Mouse (Mus musculus) layer of hippocampus, adult 11-12 months (tissue): ENCODE results near the gene Ssbp4.

ENCODE experiments used
- DNase-seq: peaks from one replicate; pipeline ENCODE4 v3.0.0; 2022; ENCODE audit warnings: low spot score

Ssbp4 gene

DNA sequence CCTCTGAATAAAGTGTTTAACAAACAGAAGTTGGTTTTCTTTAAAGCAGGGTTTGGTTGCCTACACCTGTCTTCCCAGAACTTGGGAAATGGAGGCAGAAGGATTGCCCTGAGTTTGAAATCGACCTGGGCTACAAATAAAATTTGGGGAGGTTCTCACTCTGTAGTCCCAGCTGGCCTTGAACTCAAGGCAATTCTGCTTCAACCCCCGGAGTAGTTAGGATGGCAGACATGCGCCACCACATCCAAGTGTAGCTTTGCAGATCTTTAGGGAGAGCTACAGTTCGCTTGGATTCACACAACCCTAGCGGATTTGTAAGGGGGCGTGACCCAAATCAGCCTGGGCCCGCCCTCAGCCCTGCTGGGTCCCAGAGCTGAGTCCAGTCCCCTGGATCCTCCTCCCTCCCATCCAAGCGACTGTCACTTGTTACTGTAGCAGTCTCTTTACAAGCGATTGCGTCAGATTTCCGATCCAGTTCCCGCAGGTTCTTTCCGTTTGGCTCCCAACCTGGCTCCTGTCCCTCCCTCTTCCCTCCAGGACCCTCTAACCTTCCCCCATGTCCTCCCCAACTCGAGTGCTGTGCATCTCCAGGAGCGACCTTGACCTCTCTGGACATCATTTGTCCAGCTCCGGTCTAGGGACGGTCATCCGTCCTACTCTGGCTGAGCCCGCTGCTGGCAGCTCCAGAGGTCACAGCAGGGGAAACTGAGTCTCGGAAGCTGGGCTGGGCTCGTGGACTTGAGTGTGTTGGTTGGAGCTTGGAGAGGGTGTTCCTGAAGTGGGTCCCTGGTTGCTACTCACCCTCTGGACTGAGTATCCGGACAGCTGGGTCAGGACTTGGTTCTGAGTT is 22.1 kb upstream of the Ssbp4 start:
- no peak for DNase-seq

DNA sequence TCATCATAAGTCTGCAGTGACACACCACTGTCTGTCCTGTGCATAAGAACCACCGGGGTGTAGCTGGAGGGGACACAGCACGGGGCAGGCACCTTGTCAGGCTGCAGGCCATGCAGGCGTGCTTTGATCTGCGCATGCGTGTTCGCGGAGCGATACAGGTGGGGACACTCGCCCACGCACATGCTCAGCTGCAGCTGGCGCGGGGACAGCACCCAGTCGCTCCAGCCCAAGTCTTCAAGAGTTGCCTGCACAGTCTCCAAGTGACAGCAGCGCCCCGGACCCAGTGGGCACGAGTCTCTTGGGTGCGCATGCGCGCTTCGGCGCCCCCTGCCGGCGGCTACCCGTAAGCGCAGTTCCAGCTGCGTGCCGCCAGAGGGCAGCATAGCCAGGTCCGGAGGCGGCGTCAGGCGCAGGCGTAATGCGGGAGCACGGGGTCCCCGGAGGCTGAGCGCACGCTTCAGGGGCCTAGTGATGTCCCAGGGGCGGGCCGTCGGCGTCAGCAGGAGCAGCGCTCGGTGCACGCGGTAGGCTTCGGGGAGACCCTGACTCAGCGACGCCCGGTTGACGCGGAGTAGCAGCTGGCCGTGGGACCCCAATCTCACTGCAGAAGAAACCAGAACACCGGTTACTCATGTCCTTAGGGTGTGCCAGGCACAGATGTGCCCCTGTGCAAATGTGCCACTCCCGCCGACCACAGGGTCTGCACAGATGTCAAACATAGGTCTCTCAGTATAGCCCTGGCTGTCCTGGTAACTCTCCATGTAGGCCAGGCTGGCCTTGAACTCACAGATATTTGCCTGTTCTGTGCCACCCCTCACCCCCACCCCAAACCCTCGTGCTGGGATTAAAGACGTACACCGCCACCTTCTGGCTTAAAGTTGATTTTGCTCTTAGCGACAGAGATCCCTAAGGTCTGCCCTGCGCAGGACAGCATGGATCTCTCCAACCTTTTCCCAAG is 21.2 kb upstream of the Ssbp4 start:
- DNase-seq: peak; percentile 93

DNA sequence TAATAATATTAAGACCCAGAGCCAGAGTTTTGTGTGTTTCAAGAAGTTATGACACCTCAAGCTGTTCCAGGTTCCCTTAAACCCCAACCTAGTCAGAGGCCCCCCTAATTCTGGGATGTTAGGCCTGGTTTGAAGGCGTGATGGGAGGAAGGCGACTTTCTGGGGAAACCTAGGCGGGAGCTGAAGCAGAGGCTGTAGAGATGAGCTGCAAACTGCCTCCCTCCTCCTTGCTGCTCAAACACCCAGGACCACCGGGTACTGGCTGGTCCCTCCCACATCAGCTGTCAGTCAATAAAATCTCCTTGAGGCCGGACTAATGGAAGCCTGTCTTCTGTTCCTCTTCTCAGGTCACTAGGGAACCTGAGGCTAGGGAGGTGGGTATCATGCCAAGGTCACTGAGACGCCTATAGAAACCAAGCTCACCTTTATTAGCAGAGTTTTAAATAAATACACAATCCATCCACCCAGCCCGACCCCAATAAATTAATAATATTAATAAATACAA is 20.4 kb upstream of the Ssbp4 start:
- DNase-seq: no peak

GRCm38 (mm10) chr8:70627041-70627440 is 18.4 kb upstream of the Ssbp4 start:
- DNase-seq: no peak

DNA sequence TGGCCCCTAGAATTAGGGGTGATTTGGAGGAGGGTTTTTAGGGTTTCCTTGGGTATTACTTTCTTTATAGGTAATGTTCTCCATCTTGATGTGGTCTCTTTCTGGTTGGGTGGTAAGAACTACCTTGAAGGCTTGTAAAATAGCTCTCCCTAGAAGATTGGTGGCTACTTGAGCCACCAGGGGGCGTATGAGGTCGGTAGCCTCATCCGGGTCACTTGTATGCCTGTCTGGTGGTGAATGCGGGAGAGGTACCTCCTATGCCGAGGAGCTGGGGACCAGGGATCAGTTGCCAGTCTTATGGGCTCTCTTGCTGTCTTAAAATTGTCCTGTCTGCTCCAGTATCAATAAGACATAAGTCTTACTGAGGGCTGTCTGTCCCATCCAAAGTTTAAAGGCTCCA is 16.4 kb upstream of the Ssbp4 start:
- no peak for DNase-seq

GRCm38 (mm10) chr8:70622220-70622619 is 13.5 kb upstream of the Ssbp4 start:
- no peak for DNase-seq

GRCm38 (mm10) chr8:70618888-70619334 is 10.2 kb upstream of the Ssbp4 start:
- DNase-seq: peak; percentile 63

- no peak for DNase-seq
These were observed 9.3 kb upstream of the Ssbp4 start for GRCm38 (mm10) chr8:70617985-70618384.

DNA sequence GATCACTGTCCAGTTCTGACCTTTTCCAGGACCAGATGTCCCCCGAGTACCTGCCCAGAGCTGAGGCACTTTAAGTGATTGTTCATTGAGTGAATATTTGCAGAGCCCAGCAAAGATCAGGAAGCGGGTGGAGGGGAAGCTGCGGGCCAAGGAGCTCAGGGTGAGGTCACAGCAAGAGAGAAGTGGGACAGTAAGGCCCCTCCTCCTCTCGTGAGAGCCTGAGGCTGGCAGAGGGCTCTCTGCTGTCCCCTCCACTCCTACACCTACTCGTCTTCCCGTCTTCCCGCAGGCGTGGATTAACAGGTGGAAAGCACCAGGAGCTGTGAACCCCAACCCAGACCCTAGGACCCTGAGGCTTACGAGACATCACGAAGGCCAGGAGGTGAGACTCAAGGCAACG is 8.0 kb upstream of the Ssbp4 start:
- DNase-seq: no peak

GRCm38 (mm10) chr8:70615894-70616293 is 7.2 kb upstream of the Ssbp4 start, which contains the start of gene Lrrc25:
Lrrc25 (plus strand) TSS chr8:70616155.
- no peak for DNase-seq

GRCm38 (mm10) chr8:70615281-70615680 is 6.6 kb upstream of the Ssbp4 start:
- DNase-seq: no peak

DNA sequence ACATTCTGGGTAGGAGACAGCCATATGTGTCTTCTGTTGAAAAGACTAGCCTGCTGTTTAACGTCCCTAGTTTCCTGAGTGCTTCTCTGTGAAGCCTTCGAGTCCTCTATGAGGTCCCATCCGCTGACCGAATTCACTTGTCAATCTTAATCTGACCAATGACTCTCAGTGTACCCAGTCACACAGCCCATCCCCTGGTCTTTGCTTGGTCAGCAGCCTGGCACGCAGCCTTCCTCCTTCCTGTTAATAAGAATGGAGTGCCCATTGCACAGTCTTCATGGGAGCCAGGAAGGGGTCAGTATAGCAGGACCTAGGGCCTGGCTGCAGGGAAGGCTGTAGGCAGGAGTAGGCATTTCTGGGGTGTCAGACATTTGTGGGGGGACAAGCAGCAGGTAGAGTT is 5.8 kb upstream of the Ssbp4 start:
- DNase-seq: no peak

DNA sequence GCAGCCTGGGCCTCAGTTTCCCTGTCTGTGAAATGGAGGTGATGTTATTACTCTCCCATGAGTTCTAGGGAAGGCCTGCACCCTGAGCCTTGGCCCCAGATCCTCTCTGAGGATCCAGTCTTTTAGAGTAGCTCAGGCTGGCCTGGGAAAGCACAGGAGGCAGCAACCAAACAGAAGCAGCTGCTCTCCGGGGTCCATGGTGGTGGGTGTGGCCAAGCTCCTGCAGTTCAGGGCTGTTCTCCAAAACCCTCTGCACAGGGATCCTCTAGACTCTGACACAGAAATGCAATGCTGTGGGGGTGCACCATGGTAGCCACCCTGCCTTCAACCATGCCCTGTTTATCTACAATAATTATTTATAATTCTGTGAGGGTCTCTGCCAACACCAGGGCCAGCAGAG is 5.1 kb upstream of the Ssbp4 start:
- DNase-seq: no peak

GRCm38 (mm10) chr8:70611849-70612248 is 3.2 kb upstream of the Ssbp4 start:
- peak; percentile 91 for DNase-seq

- peak; percentile 83 for DNase-seq
These were observed 2.4 kb upstream of the Ssbp4 start for GRCm38 (mm10) chr8:70610796-70611771.

DNA sequence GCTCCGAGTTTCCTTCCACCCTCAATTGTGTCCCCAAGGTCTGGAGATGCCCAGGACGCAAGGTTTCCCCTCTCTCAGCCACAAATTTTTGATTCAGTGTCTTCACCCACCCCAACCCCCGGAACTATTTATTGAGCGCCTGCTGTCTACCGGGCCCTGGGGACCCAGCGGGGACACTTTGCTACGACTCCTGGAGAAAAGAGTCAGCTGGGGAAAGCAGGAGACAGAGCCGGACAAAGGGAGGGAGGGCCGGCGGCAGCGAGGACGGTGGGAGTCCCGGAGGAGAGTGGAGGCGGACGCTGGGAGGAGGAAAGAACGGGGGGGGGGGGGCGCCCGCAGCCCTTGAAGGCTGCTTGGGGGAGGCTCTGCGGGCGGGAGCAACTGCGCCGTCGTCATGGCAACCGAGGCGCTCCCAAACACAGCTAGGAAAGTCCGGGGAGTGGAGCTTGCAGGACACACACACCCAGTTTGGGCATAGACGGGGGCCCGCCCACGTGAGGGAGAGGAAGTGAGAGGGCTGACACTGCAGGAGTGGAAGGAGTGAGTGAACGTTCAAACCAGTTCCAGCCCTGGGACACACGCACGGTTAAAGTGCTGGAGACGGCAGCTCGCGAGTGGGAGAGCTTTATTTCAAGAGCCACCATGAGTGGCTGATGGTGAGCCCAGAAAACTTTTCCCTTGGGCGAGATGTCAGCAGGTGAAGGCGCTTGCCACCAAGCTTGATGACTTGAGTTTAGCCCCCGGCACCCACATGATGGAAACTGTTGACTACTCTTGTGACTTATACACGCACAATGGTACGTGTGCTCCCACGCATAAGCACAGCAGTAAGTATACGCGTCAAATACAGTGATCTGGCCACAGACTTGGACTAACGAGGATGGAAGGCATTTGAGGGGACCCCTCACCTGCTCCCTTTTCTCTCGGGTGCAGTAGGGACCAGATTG is 1.4 kb upstream of the Ssbp4 start:
- DNase-seq: peak; percentile 92

DNA sequence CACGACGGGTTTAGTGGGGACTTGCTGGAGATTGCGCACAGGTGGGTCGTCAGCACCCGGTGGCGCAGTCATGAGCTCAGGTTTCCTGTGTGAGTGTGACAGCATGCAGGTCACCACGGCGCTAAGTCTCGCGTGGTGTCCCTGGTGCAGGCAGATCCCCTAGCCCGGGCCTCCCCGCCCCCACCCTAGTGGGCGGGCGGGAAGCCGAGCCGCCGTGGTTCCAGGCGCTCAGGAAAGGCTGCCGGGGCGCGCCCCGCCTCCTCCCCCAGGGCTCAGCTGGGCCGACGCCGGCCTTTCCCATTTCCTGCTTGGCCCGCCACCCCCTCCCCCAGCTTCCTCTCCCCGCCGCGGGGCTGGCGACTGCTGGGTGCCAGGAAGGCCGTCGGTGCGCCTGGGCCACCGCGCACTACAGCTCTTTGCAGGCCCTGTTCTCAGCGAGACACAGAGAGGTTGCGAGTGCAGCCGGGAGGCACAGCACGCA is 736 bp upstream of the Ssbp4 start:
- DNase-seq: peak; percentile 82

DNA sequence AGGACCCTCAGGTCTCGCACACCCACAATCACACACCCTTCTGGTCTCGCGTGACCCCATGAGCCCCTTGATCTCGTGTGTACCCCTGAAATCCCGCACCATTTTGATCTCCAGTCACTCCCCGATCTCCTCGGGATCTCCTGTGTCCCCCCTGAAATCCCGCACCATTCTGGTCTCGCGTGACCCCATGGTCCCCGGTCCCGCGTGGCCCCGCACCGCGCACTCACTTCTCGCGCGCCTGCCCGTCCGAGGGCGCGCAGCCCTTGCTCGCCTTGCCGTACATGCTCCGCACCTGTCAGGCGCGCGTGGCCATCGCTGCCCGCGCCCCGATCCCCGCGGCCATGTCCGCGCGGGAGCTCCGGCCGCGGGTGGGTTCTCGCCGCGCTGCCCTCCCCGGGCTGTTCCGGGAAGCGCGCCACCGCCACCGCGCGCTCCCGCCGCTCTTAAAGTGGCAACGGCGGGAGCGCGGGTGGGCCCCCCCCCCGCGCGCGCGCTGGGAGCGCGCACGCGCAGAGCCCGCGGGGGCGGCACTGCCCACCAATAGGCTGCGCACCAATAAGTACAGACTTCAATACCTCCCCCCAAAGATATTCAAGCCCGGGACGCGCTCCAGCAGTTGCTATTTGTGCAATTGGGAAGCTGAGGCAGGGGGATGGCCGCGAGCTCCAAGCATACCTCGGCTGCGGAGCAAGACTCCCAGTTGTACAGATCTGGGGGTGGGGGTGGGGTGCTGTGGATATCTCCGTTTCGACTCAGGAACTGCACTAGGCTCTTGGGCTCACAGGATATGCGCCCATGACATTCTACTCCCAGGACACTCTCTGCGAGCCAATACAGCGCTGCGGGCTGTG is 549 bp downstream of the Ssbp4 start:
- peak; percentile 72 for DNase-seq

DNA sequence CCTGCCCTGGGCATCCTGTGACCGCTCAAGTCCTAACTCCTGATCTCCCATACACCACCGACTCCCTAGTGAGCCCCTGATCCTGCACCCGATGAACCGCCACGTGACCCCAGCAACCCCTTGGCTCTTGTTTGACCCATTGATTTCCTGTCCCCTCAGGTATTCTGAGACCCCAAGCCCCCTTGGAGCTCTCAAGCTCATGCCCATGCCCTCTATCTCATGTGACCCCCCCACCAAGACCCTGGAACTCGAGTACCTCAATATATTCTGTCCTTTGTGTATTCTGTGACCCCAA is 1.1 kb downstream of the Ssbp4 start:
- DNase-seq: peak; percentile 17
